In genomic region chrX:160906477-160906876, GRCm38 (mm10) we compare ENCODE assay signal across 20 mouse cellular contexts. TPM values are rescaled to one million over a fixed set of nuclear protein-coding genes. Genes with fewer than 3 reads are reported as not detected.
A peak's percentile ranks its signal among the peaks of the same experiment; 100 is the strongest.
DNase-seq lines count a peak whose midpoint lies in the region; TF ChIP-seq lines count a peak whose summit lies in the region.
"Had no signal": no experiment of that assay in that cellular context is flagged by ENCODE, and none has a peak within 500 bp of the region (broad histone marks: within the 10 kb centered on the region; RNA-seq: fewer than 3 reads in every experiment).

No protein-coding gene starts in this region.

- no peaks in the 10 kb centered on the region for H3K4me1 ChIP-seq in olfactory bulb, adult 2 months (ENCODE audit: control insufficient read depth, insufficient read depth, low read length)
- H3K4me1 ChIP-seq: embryonic facial prominence, embryonic 10.5 days; embryonic facial prominence, embryonic 12.5 days; forebrain, embryonic 13.5 days; forebrain, embryonic 15.5 days had no signal

- H3K27ac ChIP-seq in left cerebral cortex, adult 2 months = peak overlapping the region; percentile 20; the same call in 1 of the 2 replicates
- 0 out of 2 replicates have a peak overlapping the region, but pooled peaks have one; percentile 37 for H3K27ac ChIP-seq in olfactory bulb, adult 2 months (ENCODE audit: insufficient read depth, low read depth, low read length)
- H3K27ac ChIP-seq: embryonic facial prominence, embryonic 10.5 days; embryonic facial prominence, embryonic 12.5 days; forebrain, embryonic 13.5 days; forebrain, embryonic 15.5 days had no signal

- intact Hi-C loops in left cerebral cortex, adult 2 months (cut with DNase I) = loop anchor here (10.0 kb wide), 1 partner anchor 322 kb away; no protein-coding TSS in a partner anchor

- 53% methylated on average over 4 of the region's 4 CpGs for WGBS in olfactory bulb, adult 2 months

- H3K4me3 ChIP-seq in left cerebral cortex, adult 2 months = no peak overlapping the region
- H3K4me3 ChIP-seq in olfactory bulb, adult 2 months (ENCODE audit: insufficient read depth, low read depth, low read length) = no peak overlapping the region
- H3K4me3 ChIP-seq: embryonic facial prominence, embryonic 10.5 days; embryonic facial prominence, embryonic 12.5 days; forebrain, embryonic 13.5 days; forebrain, embryonic 15.5 days had no signal

- no peak for DNase-seq in left cerebral cortex, adult 2 months (ENCODE audit: extremely low spot score in 1 of 2, low spot score in 2 of 2)
- DNase-seq in left cerebral cortex, adult 9 months (ENCODE audit: low spot score in 2 of 2) = no peak
- peak; percentile 66 for DNase-seq in brain, adult 2 months (ENCODE audit: low read depth, low spot score)
- DNase-seq in adrenal gland, postnatal 25 days = no peak
- DNase-seq in lung, postnatal 25 days (ENCODE audit: low spot score) = no peak
- DNase-seq in urinary bladder, postnatal 10 days (ENCODE audit: low spot score) = no peak
- DNase-seq: adrenal gland, adult 8-10 months; adrenal gland, postnatal 14 days; cerebellum, adult 11-12 months; cerebellum, adult 2 months; cerebellum, adult 9-10 months; cerebellum, postnatal 10 days; cerebellum, postnatal 25 days; forebrain, postnatal 0 days had no signal

- no peak for TF ChIP-seq POLR2A in olfactory bulb, adult 2 months (IDR thresholded peaks at IDR 0.05; ENCODE audit: insufficient read depth, low read depth, low read length)

- no peak for TF ChIP-seq CTCF in left cerebral cortex, adult 2 months (IDR thresholded peaks at IDR 0.05)
- TF ChIP-seq CTCF in olfactory bulb, adult 2 months (IDR thresholded peaks at IDR 0.05; ENCODE audit: insufficient read depth, low read depth, low read length) = no peak

RNA-seq across cellular contexts. Expression of gene Gja6, which starts 0.4 kb away (rescaled TPM):
- total RNA-seq in left cerebral cortex, adult 2 months (2021) = 1 to 10 TPM; 1.6 TPM
- polyA plus RNA-seq in olfactory bulb, adult 2 months (2012; ENCODE audit: insufficient read depth, insufficient read length, low replicate concordance, missing spikeins) = not detected in 2 replicates
- 0.76 and 0.82 TPM in 2 replicates for total RNA-seq in adrenal gland, postnatal 25 days (2021)
- polyA plus RNA-seq: activated CD4-positive, CD25-positive, alpha-beta regulatory T cell, adult 4 months; embryonic facial prominence, embryonic 12.5 days; forebrain, embryonic 15.5 days had no signal
